In genomic region chr19:6909507-6910289, GRCm38 (mm10) we compare ENCODE assay signal across 8 mouse cellular contexts. TPM values are rescaled to one million over a fixed set of nuclear protein-coding genes. Genes with fewer than 3 reads are reported as not detected.
DNase-seq lines count a peak whose midpoint lies in the region; ATAC-seq lines count a peak whose summit lies in the region.

Gene Trmt112, plus strand, starts transcription at chr19:6909698.
Gene Prdx5, minus strand, starts transcription at chr19:6910106.

- peak within 1 kb of the TSS; percentile 57 for H3K4me3 ChIP-seq in hindbrain, embryonic 12.5 days

- H3K9ac ChIP-seq in hindbrain, embryonic 12.5 days, result peak within 1 kb of the TSS; percentile 69

- WGBS in hindbrain, embryonic 12.5 days, result under 1% methylated on average over 65 of the region's 65 CpGs

- peak within 1 kb of the TSS; percentile 95 for H3K27ac ChIP-seq in hindbrain, embryonic 12.5 days

- peaks cover 27% of the 10 kb centered on the region for H3K4me1 ChIP-seq in hindbrain, embryonic 12.5 days

- H3K4me2 ChIP-seq in hindbrain, embryonic 12.5 days (replicated peaks), result peak within 1 kb of the TSS; percentile 66

- H3K9me3 ChIP-seq in hindbrain, embryonic 12.5 days (replicated peaks), result no peaks in the 10 kb centered on the region

- ATAC-seq in hindbrain, embryonic 12.5 days (ENCODE audit: low FRiP score), result peak; percentile 91

- H3K36me3 ChIP-seq in hindbrain, embryonic 12.5 days, result peaks cover 58% of the 10 kb centered on the region

- DNase-seq in Muller cell, postnatal 12 days (ENCODE audit: inconsistent ontology term), result peak; percentile 97
- DNase-seq in cerebellum, adult 9-11 months, result peak; percentile 94
- DNase-seq in frontal cortex, postnatal 10 days (ENCODE audit: low spot score in 2 of 2), result peak; percentile 91
- DNase-seq in layer of hippocampus, postnatal 14 days (ENCODE audit: low spot score in 2 of 2), result peak; percentile 90 to 95
- peak; percentile 91 for DNase-seq in lung, postnatal 14 days
- peak; percentile 80 for DNase-seq in retina, adult 2 months (ENCODE audit: low read depth, low spot score)
- peak; percentile 89 to 95 for DNase-seq in thymus, postnatal 36 days

- H3K27me3 ChIP-seq in hindbrain, embryonic 12.5 days, result no peaks in the 10 kb centered on the region

RNA-seq across cellular contexts. Expression of gene Trmt112, which starts in this region (rescaled TPM):
- polyA plus RNA-seq in hindbrain, embryonic 12.5 days (2016; fragmentation: Nextera tagmentation; extraction: Ambion mirVana), result 108 and 128 TPM in 2 replicates
- total RNA-seq in layer of hippocampus, postnatal 14 days (2021), result 10 to 100 TPM; 39.7 to 42.4 TPM

RNA-seq across cellular contexts. Expression of gene Prdx5, which starts in this region (rescaled TPM):
- polyA plus RNA-seq in hindbrain, embryonic 12.5 days (2016; fragmentation: Nextera tagmentation; extraction: Ambion mirVana), result 194 and 200 TPM in 2 replicates
- 100 to 1,000 TPM; 377 to 396 TPM for total RNA-seq in layer of hippocampus, postnatal 14 days (2021)

Comparison
In these comparisons a context has a peak if more than half of its experiments do, and no peak if none do; other contexts are left out.
1. Peak in every context shown above with its lines: DNase-seq, ATAC-seq, H3K4me3 ChIP-seq and H3K27ac ChIP-seq.